Mouse (Mus musculus) lung, postnatal 14 days (tissue): Measurements from ENCODE around the gene Nyx.

Experiments used
- DNase-seq: peaks from one replicate; pipeline ENCODE4 v3.0.0; 2021

Nyx gene

GRCm38 (mm10) chrX:13494892-13495703, 29.2 kb downstream of the Nyx start:
- DNase-seq, result no peak

GRCm38 (mm10) chrX:13500284-13500683, 34.4 kb downstream of the Nyx start:
- no peak for DNase-seq

- no peak for DNase-seq
Measured at GRCm38 (mm10) chrX:13502862-13503375, 37.0 kb downstream of the Nyx start.

- DNase-seq, result no peak
Measured at GRCm38 (mm10) chrX:13504389-13504788, 38.5 kb downstream of the Nyx start.

GRCm38 (mm10) chrX:13506376-13506775, 40.5 kb downstream of the Nyx start:
- no peak for DNase-seq

GRCm38 (mm10) chrX:13513127-13513526, 47.2 kb downstream of the Nyx start:
- DNase-seq, result peak; percentile 31

GRCm38 (mm10) chrX:13513864-13514263, 48.0 kb downstream of the Nyx start:
- no peak for DNase-seq

- DNase-seq, result no peak
Measured at GRCm38 (mm10) chrX:13516451-13516850, 50.5 kb downstream of the Nyx start.

GRCm38 (mm10) chrX:13518019-13518418, 52.1 kb downstream of the Nyx start:
- DNase-seq, result no peak

- DNase-seq, result no peak
Measured at GRCm38 (mm10) chrX:13518781-13519407, 53.0 kb downstream of the Nyx start.

- DNase-seq, result peak; percentile 29
Measured at GRCm38 (mm10) chrX:13519408-13519783, 53.5 kb downstream of the Nyx start.

GRCm38 (mm10) chrX:13520566-13520965, 54.7 kb downstream of the Nyx start:
- no peak for DNase-seq

- no peak for DNase-seq
Measured at GRCm38 (mm10) chrX:13521288-13521687, 55.4 kb downstream of the Nyx start.
